Mouse (Mus musculus) liver, postnatal 0 days (tissue): Measurements from ENCODE around the gene Phf20. TPM values are rescaled to one million over a fixed set of nuclear protein-coding genes. Genes with fewer than 3 reads are reported as not detected.
A peak's percentile ranks its signal among the peaks of the same experiment; 100 is the strongest.
"Not testable (repeated sequence)": the region's sequence is repeated elsewhere in the genome, so short reads cannot be mapped to it uniquely, and the experiment has no call there.

Experiments used
- ATAC-seq: fragments of 200-750 bp; cut with Nextera tagmentation; 2 replicates; pipeline ENCODE4 v1.8.0; 2017; ENCODE audit warnings: mild to moderate bottlenecking, moderate library complexity
- DNase-seq: peaks from one replicate; pipeline ENCODE4 v3.0.0-alpha.2; 2016
- H3K27ac ChIP-seq: fragments of 300-500 bp; sonication (generic); 2 replicates; pipeline ENCODE4 v1.5.1; 2014; ENCODE audit warnings: antibody characterized with exemption, moderate library complexity, mild to moderate bottlenecking, low read depth
- H3K27me3 ChIP-seq: fragments of 300-500 bp; sonication (generic); 2 replicates; pipeline ENCODE4 v1.6.1; 2014; ENCODE audit warnings: low read length, control low read depth, mixed read lengths; ENCODE audit not compliant: insufficient read depth
- H3K36me3 ChIP-seq: fragments of 300-500 bp; sonication (generic); replicated peaks from 2 replicates; pipeline ENCODE4 v1.6.1; 2014; ENCODE audit warnings: mild to moderate bottlenecking, control low read depth, low read length, moderate library complexity, mixed read lengths; ENCODE audit not compliant: insufficient read depth
- H3K4me1 ChIP-seq: fragments of 300-500 bp; sonication (generic); 2 replicates; pipeline ENCODE4 v1.6.1; 2014; ENCODE audit warnings: antibody characterized with exemption, mild to moderate bottlenecking, control low read depth; ENCODE audit not compliant: insufficient read depth
- H3K4me2 ChIP-seq: fragments of 300-500 bp; sonication (generic); 2 replicates; pipeline ENCODE4 v1.6.1; 2014; ENCODE audit warnings: low read depth, mild to moderate bottlenecking, low read length, moderate library complexity, mixed read lengths
- H3K4me3 ChIP-seq: fragments of 300-500 bp; sonication (generic); 2 replicates; pipeline ENCODE4 v1.5.1; 2014; ENCODE audit warnings: low read depth, low read length
- H3K9ac ChIP-seq: fragments of 300-500 bp; sonication (generic); replicated peaks from 2 replicates; pipeline ENCODE4 v1.6.1; 2014; ENCODE audit warnings: mild to moderate bottlenecking, moderate library complexity
- H3K9me3 ChIP-seq: fragments of 300-500 bp; sonication (generic); 2 replicates; pipeline ENCODE4 v1.6.1; 2016; ENCODE audit warnings: mild to moderate bottlenecking, control low read depth, low read length, mixed read lengths
- CTCF ChIP-seq: sonication (generic); IDR thresholded peaks from 2 replicates; pipeline ENCODE4 v1.5.1; 2016; ENCODE audit warnings: antibody characterized with exemption, low read depth
- EP300 ChIP-seq: IDR thresholded peaks from 2 replicates; pipeline ENCODE4 v1.6.1; 2016; ENCODE audit warnings: antibody characterized with exemption, low read depth, mild to moderate bottlenecking
- WGBS: fragments of 180-500 bp; shearing (Covaris S2); extraction: QIAGEN DNeasy Blood & Tissue Kit; methylation state at CpG from one replicate; pipeline ENCODE4 v1.1.7; 2014; ENCODE audit not compliant: insufficient replicate concordance; 5-methylcytosine and 5-hydroxymethylcytosine counted together
- polyA plus RNA-seq: library from polyadenylated mRNA; unstranded; fragments of >200 nt; fragmentation: Nextera tagmentation; extraction: Ambion mirVana; gene quantifications from 2 replicates; pipeline ENCODE4 v1.2.1, GENCODE M21; 2015

The Phf20 gene
- polyA plus RNA-seq, 1 experiment from 2014 or later: 11.7 TPM

DNA sequence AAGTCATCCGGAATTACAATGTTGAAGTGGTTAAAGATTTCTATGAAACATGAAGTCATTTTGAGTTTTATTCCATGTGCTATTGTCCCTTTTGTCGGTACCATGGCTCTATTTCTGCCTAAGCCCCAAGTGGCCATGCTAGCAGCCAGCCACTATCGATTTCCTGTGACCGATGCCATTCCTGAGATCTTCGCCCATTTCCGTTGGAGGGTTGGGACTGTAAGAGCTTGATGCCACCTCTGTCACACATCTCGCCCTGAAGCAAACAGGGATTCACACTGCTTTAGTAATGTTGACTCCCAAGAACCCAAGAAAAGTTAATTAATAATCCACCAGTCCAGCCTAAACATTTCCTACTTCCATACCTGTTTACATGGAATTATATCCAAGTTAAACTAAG lies 18.6 kb upstream of the Phf20 start:
- Histone ChIP-seq H3K4me2 (peak overlapping the region; percentile 80), H3K4me1 (peaks cover 21% of the 10 kb centered on the region), H3K9ac (peak overlapping the region; percentile 45; the same call in 1 of the 2 replicates), H3K36me3 (peaks cover 52% of the 10 kb centered on the region), H3K9me3 (no peaks in the 10 kb centered on the region), H3K4me3 (peak overlapping the region; percentile 93), H3K27me3 (no peaks in the 10 kb centered on the region), H3K27ac (no peak overlapping the region)
- ATAC-seq (no peak), DNase-seq (peak; percentile 35)
- TF ChIP-seq EP300: no peak
- no peak for TF ChIP-seq CTCF
- WGBS: 62% methylated on average over 7 of the region's 7 CpGs

DNA sequence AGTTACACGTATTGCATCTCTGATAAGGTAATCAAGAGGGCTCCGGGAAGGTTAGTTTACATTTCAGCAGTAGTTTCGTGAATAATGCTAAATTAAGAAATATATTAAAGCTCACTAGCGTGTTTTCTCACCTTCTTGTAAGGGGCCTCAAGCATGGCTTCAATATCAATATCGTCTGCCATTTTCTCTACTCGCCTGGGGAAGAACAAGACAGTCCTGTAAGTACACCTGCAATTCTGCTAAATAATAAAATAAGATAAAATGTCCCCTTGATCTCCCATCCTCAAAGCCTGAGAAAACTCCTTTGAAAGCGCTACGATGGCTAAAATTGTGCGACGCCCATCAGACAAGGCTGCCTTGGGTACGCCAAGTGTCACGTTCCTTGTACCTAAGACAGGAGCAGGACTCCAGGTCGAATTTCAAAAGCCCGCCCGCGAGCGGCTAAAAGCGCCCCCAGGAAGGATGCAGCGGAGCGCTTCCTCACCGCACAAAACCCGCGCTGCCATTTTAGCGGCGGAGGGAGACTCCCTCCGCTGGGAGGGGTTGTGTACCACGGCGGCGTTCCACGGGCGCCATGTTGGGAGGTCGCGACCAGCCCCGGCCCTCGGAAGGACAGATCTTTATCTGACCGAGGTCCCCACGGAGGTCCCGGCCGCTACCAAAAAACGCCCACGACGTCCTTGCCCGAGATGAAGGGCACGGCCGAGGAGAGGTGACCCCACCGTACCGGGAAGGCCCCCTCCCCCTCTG lies 17.0 kb upstream of the Phf20 start:
- Histone ChIP-seq H3K9me3 (no peaks in the 10 kb centered on the region), H3K27ac (peak overlapping the region; percentile 99), H3K9ac (peak overlapping the region; percentile 100), H3K36me3 (peaks cover 39% of the 10 kb centered on the region), H3K4me1 (peaks cover 21% of the 10 kb centered on the region), H3K4me2 (peak overlapping the region; percentile 80), H3K27me3 (no peaks in the 10 kb centered on the region), H3K4me3 (peak overlapping the region; percentile 93)
- ATAC-seq: peak; percentile 34
- TF ChIP-seq EP300 (peak; percentile 16; the same call in 1 of the 2 replicates), CTCF (peak; percentile 34)
- WGBS: 3% methylated on average over 47 of the region's 47 CpGs
- peak; percentile 88 for DNase-seq

DNA sequence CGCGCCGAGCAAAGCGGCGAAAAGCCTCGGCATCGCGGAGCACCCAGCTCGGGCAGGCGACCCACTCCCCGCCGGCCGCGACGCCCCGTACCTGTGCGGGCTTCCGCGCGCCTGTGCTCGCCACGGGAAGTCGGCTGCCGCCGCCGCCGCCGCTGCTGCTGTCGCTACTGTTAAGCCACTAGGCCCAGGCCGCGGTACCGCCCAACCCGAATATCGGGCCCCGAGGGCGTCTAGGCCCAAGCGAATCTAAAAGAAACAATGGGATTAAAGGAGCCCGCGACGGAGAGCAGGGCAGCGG lies 16.5 kb upstream of the Phf20 start:
- H3K4me2 ChIP-seq: peak overlapping the region; percentile 80
- ATAC-seq: peak; percentile 5
- WGBS: 0% methylated on average over 30 of the region's 41 CpGs
- no peak for DNase-seq
- no peaks in the 10 kb centered on the region for H3K27me3 ChIP-seq
- H3K27ac ChIP-seq: peak overlapping the region; percentile 99
- peak overlapping the region; percentile 93 for H3K4me3 ChIP-seq
- peaks cover 21% of the 10 kb centered on the region for H3K4me1 ChIP-seq
- H3K9ac ChIP-seq: peak overlapping the region; percentile 100
- H3K36me3 ChIP-seq: peaks cover 34% of the 10 kb centered on the region
- H3K9me3 ChIP-seq: no peaks in the 10 kb centered on the region
- TF ChIP-seq CTCF: no peak
- TF ChIP-seq EP300: no peak

DNA sequence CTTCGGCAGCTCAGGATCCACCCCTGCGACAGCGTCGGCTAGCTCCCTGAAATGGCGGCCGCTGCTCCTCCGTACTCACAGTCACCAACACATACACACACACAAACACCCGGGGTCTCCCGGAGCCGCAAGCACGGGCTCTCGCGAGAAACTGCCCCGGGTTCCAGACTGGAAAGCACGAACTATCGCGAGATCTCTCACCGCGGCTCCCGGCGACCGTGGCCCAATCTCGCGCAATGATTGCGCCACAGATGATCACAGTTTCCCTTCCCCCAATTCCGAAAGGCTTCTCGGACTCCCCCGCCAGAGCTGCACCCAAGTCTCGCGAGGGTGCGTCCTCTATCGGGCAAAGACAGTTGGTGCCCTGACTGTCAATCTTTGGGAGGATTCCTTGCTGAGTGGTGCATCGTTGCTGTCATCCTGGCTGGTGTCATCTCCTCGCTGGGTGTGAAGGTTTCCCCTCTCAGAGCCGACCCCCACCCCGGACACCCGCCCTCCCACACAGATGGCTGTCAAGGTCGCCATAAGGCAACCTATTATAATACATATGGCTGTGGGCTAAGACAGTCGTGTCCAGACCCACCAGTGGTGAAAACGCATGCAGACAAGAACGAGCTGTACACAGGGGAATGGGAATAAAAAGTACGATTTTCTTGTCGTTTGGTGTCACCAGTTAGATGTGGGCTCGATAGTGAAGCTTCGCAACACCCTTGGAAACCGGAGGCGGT lies 16.0 kb upstream of the Phf20 start, which contains the start of gene Rbm39:
TSS of gene Rbm39 (minus strand) at position 145 of the 728 bp plus-strand sequence.
- H3K36me3 ChIP-seq: peaks cover 30% of the 10 kb centered on the region
- H3K27ac ChIP-seq: peak within 1 kb of the TSS; percentile 99
- H3K9me3 ChIP-seq: no peaks in the 10 kb centered on the region
- peak; percentile 75 for TF ChIP-seq CTCF
- peak; percentile 96 for TF ChIP-seq EP300
- no peaks in the 10 kb centered on the region for H3K27me3 ChIP-seq
- peak; percentile 100 for DNase-seq
- peak within 1 kb of the TSS; percentile 93 for H3K4me3 ChIP-seq
- under 1% methylated on average over 44 of the region's 47 CpGs for WGBS
- peaks cover 21% of the 10 kb centered on the region for H3K4me1 ChIP-seq
- H3K9ac ChIP-seq: peak within 1 kb of the TSS; percentile 100
- ATAC-seq: peak; percentile 92
- peak within 1 kb of the TSS; percentile 80 for H3K4me2 ChIP-seq

DNA sequence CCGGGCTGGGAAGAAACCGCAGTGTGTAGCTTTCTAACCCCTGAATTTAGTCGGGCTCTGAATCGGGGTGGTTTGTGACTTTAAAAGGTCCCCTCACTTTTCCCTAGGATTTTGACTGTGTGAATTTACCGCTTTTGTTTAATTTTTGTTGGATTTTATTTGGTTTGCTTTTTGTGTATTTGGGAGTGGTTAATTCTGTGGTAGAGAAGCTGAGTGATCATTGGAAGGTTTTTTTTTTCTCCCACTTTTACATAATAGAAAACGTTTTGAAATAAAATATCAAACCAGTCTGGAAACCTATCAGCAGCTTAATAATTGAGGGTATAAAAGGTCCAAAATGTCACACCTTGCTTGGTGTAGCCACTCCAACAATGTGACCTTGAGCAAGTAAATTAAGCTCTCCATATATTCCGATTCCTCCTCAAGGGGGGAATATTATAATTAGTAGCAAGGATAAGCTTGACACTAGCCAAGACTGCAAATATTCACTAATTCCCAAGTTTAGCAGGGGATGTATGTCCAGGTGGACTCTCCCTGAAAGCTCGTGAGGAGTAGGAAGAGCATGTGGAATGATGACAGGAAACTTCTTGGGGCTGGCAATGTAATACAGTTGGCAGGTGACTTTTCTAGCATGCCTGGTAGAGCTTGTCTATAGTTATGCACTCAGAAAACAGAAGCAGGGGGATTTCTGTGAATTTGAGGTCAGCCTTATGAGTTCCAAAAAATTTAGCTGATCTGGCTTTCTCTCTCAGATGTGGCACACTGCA lies 15.3 kb upstream of the Phf20 start:
- WGBS: 9% methylated on average over 8 of the region's 8 CpGs
- Histone ChIP-seq H3K9me3 (no peaks in the 10 kb centered on the region), H3K4me2 (peak overlapping the region; percentile 69), H3K9ac (peak overlapping the region; percentile 74), H3K27me3 (no peaks in the 10 kb centered on the region), H3K4me1 (peaks cover 21% of the 10 kb centered on the region), H3K36me3 (peaks cover 24% of the 10 kb centered on the region), H3K4me3 (peak overlapping the region; percentile 93), H3K27ac (peak overlapping the region; percentile 99)
- no peak for DNase-seq
- TF ChIP-seq CTCF (no peak), EP300 (no peak)
- no peak for ATAC-seq

DNA sequence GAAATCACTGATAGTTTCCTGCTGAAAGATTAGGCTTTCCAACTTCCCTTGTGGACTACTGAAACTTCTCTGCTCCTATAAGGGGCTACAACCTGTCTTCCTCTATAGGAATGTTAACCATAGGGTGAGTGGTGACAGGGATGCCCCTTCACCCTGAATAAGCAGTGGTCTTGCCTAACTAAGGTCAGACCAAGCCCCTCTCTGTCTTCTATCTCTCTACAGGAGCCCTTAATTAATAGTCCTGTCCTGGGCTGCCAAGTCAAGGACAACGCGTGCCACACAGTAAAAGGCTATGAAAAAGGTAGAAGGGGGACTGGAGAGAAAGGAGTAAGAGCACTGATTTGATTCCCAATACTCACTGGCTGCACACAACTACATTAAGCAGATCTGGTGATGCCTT lies 14.7 kb upstream of the Phf20 start:
- no peak overlapping the region for H3K9ac ChIP-seq
- no peak overlapping the region for H3K4me3 ChIP-seq
- no peak for DNase-seq
- H3K4me2 ChIP-seq: peak overlapping the region; percentile 69
- H3K27me3 ChIP-seq: no peaks in the 10 kb centered on the region
- peaks cover 18% of the 10 kb centered on the region for H3K36me3 ChIP-seq
- TF ChIP-seq CTCF: no peak
- no peak for TF ChIP-seq EP300
- no peak for ATAC-seq
- no peaks in the 10 kb centered on the region for H3K9me3 ChIP-seq
- 82% methylated on average over 2 of the region's 2 CpGs for whole genome bisulfite sequencing
- peak overlapping the region; percentile 99; the same call in 1 of the 2 replicates for H3K27ac ChIP-seq
- peaks cover 21% of the 10 kb centered on the region for H3K4me1 ChIP-seq

DNA sequence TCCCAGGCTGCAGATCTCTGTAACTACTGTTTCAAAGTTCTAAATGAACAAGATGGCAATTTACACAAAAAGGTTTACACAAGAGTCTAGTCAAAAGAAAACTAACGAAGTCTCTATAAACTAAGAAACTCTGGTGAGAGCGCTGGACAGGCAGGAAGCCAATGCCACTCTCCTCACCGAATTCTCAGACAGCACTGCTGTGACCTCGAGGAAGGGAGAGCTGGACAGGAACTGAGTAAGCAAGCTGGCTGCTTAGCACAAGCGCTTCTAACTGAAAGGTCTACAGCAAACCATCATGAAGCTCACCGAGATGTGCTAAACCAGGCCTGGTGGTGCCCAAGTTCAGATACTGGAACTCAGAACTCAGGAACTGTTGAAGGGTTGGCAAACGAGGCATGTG lies 7.0 kb upstream of the Phf20 start:
- not testable (repeated sequence) for H3K36me3 ChIP-seq, H3K27me3 ChIP-seq, H3K4me1 ChIP-seq, H3K4me2 ChIP-seq, H3K4me3 ChIP-seq, H3K9me3 ChIP-seq, H3K9ac ChIP-seq, H3K27ac ChIP-seq, DNase-seq, ATAC-seq
- 57% methylated on average over 7 of the region's 7 CpGs for WGBS
